Mouse (Mus musculus) thymus, postnatal 0 days (tissue): ENCODE measurements at regions not wholly inside any gene's neighbourhood (a gene's known extent, or its start where the extent isn't known, plus 50 kb on each side); places are given as distances from the start of the nearest gene placed in this dataset.

ENCODE experiments used
- DNase-seq: peaks from one replicate; pipeline ENCODE4 v3.0.0-alpha.2; 2015; ENCODE audit warnings: low spot score

- DNase-seq, result peak; percentile 27
Measured at GRCm38 (mm10) chr7:70576112-70576910, 209.8 kb upstream of the Nr2f2 start.

GRCm38 (mm10) chr7:70575614-70576013 lies 209.1 kb upstream of the Nr2f2 start:
- no peak for DNase-seq

- DNase-seq, result no peak
Measured at GRCm38 (mm10) chr7:70574194-70574593, 207.7 kb upstream of the Nr2f2 start.

GRCm38 (mm10) chr7:70565034-70565433 lies 198.5 kb upstream of the Nr2f2 start:
- no peak for DNase-seq

GRCm38 (mm10) chr7:70548936-70549450 lies 182.5 kb upstream of the Nr2f2 start:
- DNase-seq, result no peak

- no peak for DNase-seq
Measured at GRCm38 (mm10) chr7:70541881-70542665, 175.5 kb upstream of the Nr2f2 start.

GRCm38 (mm10) chr7:70539121-70539642 lies 172.6 kb upstream of the Nr2f2 start:
- no peak for DNase-seq

- no peak for DNase-seq
Measured at GRCm38 (mm10) chr7:70536046-70536445, 169.5 kb upstream of the Nr2f2 start.

- DNase-seq, result no peak
Measured at GRCm38 (mm10) chr7:70533552-70533951, 167.0 kb upstream of the Nr2f2 start.

GRCm38 (mm10) chr7:70527921-70528320 lies 161.4 kb upstream of the Nr2f2 start:
- DNase-seq, result no peak

GRCm38 (mm10) chr7:70525372-70525771 lies 158.8 kb upstream of the Nr2f2 start:
- no peak for DNase-seq

GRCm38 (mm10) chr7:70524744-70525143 lies 158.2 kb upstream of the Nr2f2 start:
- DNase-seq, result no peak

GRCm38 (mm10) chr7:70524251-70524650 lies 157.7 kb upstream of the Nr2f2 start:
- DNase-seq, result no peak

GRCm38 (mm10) chr7:70516741-70517140 lies 150.2 kb upstream of the Nr2f2 start:
- DNase-seq, result no peak

- no peak for DNase-seq
Measured at GRCm38 (mm10) chr7:70515341-70515851, 148.9 kb upstream of the Nr2f2 start.

GRCm38 (mm10) chr7:70514666-70515065 lies 148.1 kb upstream of the Nr2f2 start:
- DNase-seq, result no peak

- no peak for DNase-seq
Measured at GRCm38 (mm10) chr7:70512354-70512753, 145.8 kb upstream of the Nr2f2 start.

- no peak for DNase-seq
Measured at GRCm38 (mm10) chr7:70505671-70506181, 139.2 kb upstream of the Nr2f2 start.

GRCm38 (mm10) chr7:70501821-70502220 lies 135.3 kb upstream of the Nr2f2 start:
- DNase-seq, result no peak

GRCm38 (mm10) chr7:70496541-70497154 lies 130.1 kb upstream of the Nr2f2 start:
- DNase-seq, result no peak

- no peak for DNase-seq
Measured at GRCm38 (mm10) chr7:70484201-70484600, 117.7 kb upstream of the Nr2f2 start.
